Mouse (Mus musculus) CH12.LX (cell line): Measurements from ENCODE around the gene Defb25. TPM values are rescaled to one million over a fixed set of nuclear protein-coding genes. Genes with fewer than 3 reads are reported as not detected.

Source experiments
- DNase-seq: peaks from one replicate; pipeline ENCODE4 v3.0.0-alpha.2; 2013; ENCODE audit errors: extremely low read depth
- H3K27ac ChIP-seq: 2 replicates; pipeline ENCODE4 v1.5.1; 2012; ENCODE audit warnings: low read depth, mild to moderate bottlenecking, control low read depth, moderate library complexity; ENCODE audit not compliant: insufficient read depth
- H3K27me3 ChIP-seq: replicated peaks from 2 replicates; pipeline ENCODE3; 2012; ENCODE audit warnings: inconsistent platforms
- H3K36me3 ChIP-seq, 2 experiments: replicated peaks in 1 of 2; 2 replicates each; pipeline versions ENCODE3 to v1.6.1; 2012; ENCODE audit warnings: inconsistent platforms in 1 of 2, low read length in 1 of 2, mild to moderate bottlenecking in 1 of 2, mixed read lengths in 1 of 2, moderate library complexity in 1 of 2; ENCODE audit not compliant: control insufficient read depth in 1 of 2, insufficient read depth in 1 of 2
- H3K4me1 ChIP-seq, 2 experiments: 2 replicates each; pipeline ENCODE4 v1.6.1; 2012; ENCODE audit warnings: inconsistent platforms in 1 of 2, moderate library complexity in 1 of 2; ENCODE audit not compliant: insufficient read depth in 2 of 2, control insufficient read depth in 1 of 2
- H3K4me2 ChIP-seq: 2 replicates; pipeline ENCODE4 v1.6.1; 2012; ENCODE audit warnings: low read depth, mild to moderate bottlenecking, control low read depth; ENCODE audit not compliant: poor library complexity, insufficient read depth, severe bottlenecking
- H3K4me3 ChIP-seq, 3 experiments: fragments of 150-350 bp in 1 of 3; sonication (generic) in 1 of 3; replicated peaks in 1 of 3; 2 replicates each; pipeline versions ENCODE3 to v1.5.1; 2011 to 2012; ENCODE audit warnings: low read depth in 2 of 3, low read length in 2 of 3, mild to moderate bottlenecking in 2 of 3, moderate library complexity in 2 of 3, control low read depth in 1 of 3, improper control_type of control experiment in 1 of 3, inconsistent platforms in 1 of 3, mixed read lengths in 1 of 3; ENCODE audit not compliant: poor library complexity in 1 of 3
- H3K79me2 ChIP-seq: replicated peaks from 2 replicates; pipeline ENCODE4 v1.6.1; 2012; ENCODE audit warnings: mild to moderate bottlenecking, moderate library complexity; ENCODE audit not compliant: control insufficient read depth, poor library complexity, insufficient read depth, severe bottlenecking; ENCODE audit errors: extremely low read depth
- H3K9ac ChIP-seq: 2 replicates; pipeline ENCODE4 v1.6.1; 2012; ENCODE audit warnings: low read depth, mild to moderate bottlenecking, control low read depth, moderate library complexity; ENCODE audit not compliant: insufficient read depth
- H3K9me3 ChIP-seq: replicated peaks from 2 replicates; pipeline ENCODE3; 2012; ENCODE audit warnings: low read length, inconsistent platforms, mixed read lengths
- CHD1 ChIP-seq: IDR thresholded peaks from 2 replicates; pipeline ENCODE4 v1.6.1; 2012; ENCODE audit warnings: low read depth, low read length, improper control_type of control experiment, inconsistent platforms
- CHD2 ChIP-seq: IDR thresholded peaks from 2 replicates; pipeline ENCODE4 v1.6.1; 2011; ENCODE audit warnings: low read length, improper control_type of control experiment
- CTCF ChIP-seq, 2 experiments: IDR thresholded peaks in 1 of 2; conservative IDR thresholded peaks in 1 of 2; 2 replicates each; pipeline ENCODE4 v1.5.1; 2011 to 2012; ENCODE audit warnings: low read depth in 2 of 2, low read length in 2 of 2, improper control_type of control experiment in 1 of 2, inconsistent platforms in 1 of 2, mild to moderate bottlenecking in 1 of 2, moderate library complexity in 1 of 2
- ELF1 ChIP-seq: IDR thresholded peaks from 2 replicates; pipeline ENCODE4 v1.6.1; 2014; ENCODE audit warnings: low read depth, mild to moderate bottlenecking, inconsistent platforms, low read length, improper control_type of control experiment
- ETS1 ChIP-seq: conservative IDR thresholded peaks from 2 replicates; pipeline ENCODE4 v1.6.1; 2012; ENCODE audit warnings: low read depth, mild to moderate bottlenecking, inconsistent platforms, low read length, improper control_type of control experiment, moderate library complexity
- MAFK ChIP-seq: IDR thresholded peaks from 2 replicates; pipeline ENCODE4 v1.6.1; 2011; ENCODE audit warnings: low read length, improper control_type of control experiment; ENCODE audit not compliant: insufficient replicate concordance
- MEF2A ChIP-seq: IDR thresholded peaks from 2 replicates; pipeline ENCODE4 v1.6.1; 2014; ENCODE audit warnings: low read depth, mild to moderate bottlenecking, inconsistent platforms, low read length, improper control_type of control experiment, borderline replicate concordance
- MYC ChIP-seq: IDR thresholded peaks from 2 replicates; pipeline ENCODE4 v1.6.1; 2011; ENCODE audit warnings: low read depth, mild to moderate bottlenecking, improper control_type of control experiment, low read length
- NELFE ChIP-seq: IDR thresholded peaks from 2 replicates; pipeline ENCODE4 v1.6.1; 2011; ENCODE audit warnings: low read depth, low read length, improper control_type of control experiment
- POLR2AphosphoS2 ChIP-seq: IDR thresholded peaks from 2 replicates; pipeline ENCODE4 v1.6.1; 2011; ENCODE audit warnings: low read depth, low read length, improper control_type of control experiment
- RAD21 ChIP-seq: IDR thresholded peaks from 2 replicates; pipeline ENCODE4 v1.6.1; 2011; ENCODE audit warnings: low read depth, mild to moderate bottlenecking, low read length, improper control_type of control experiment, moderate library complexity
- RCOR1 ChIP-seq: conservative IDR thresholded peaks from 2 replicates; pipeline ENCODE4 v1.6.1; 2012; ENCODE audit warnings: low read depth, mild to moderate bottlenecking, inconsistent platforms, low read length, improper control_type of control experiment
- SMC3 ChIP-seq: IDR thresholded peaks from 2 replicates; pipeline ENCODE4 v1.6.1; 2011; ENCODE audit warnings: low read depth, low read length, improper control_type of control experiment
- TCF12 ChIP-seq: IDR thresholded peaks from 2 replicates; pipeline ENCODE4 v1.6.1; 2014; ENCODE audit warnings: low read depth, mild to moderate bottlenecking, inconsistent platforms, low read length, improper control_type of control experiment
- UBTF ChIP-seq: IDR thresholded peaks from 2 replicates; pipeline ENCODE4 v1.6.1; 2012; ENCODE audit warnings: low read depth, mild to moderate bottlenecking, inconsistent platforms, low read length, improper control_type of control experiment, moderate library complexity
- USF1 ChIP-seq: IDR thresholded peaks from 2 replicates; pipeline ENCODE4 v1.6.1; 2014; ENCODE audit warnings: low read depth, mild to moderate bottlenecking, inconsistent platforms, low read length, improper control_type of control experiment
- USF2 ChIP-seq: conservative IDR thresholded peaks from 2 replicates; pipeline ENCODE4 v1.6.1; 2011; ENCODE audit warnings: low read depth, low read length, improper control_type of control experiment
- ZKSCAN1 ChIP-seq: IDR thresholded peaks from 2 replicates; pipeline ENCODE4 v1.6.1; 2012; ENCODE audit warnings: low read depth, inconsistent platforms, low read length, improper control_type of control experiment, borderline replicate concordance
- dilution Hi-C: fragments of 300-500 bp; cut with MboI; formaldehyde crosslinking; loops from 2 replicates; pipeline ENCODE4 v1.14.3; 2020; ENCODE audit warnings: low sequenced_read_pairs; ENCODE audit not compliant: extremely low pct_unique_long_range_greater_than_20kb, extremely low pct_ligation_motif_present
- in situ Hi-C: fragments of 300-500 bp; cut with MboI; formaldehyde crosslinking; loops from 3 replicates; pipeline ENCODE4 v1.14.3; 2019; ENCODE audit warnings: low sequenced_read_pairs, low pct_ligation_motif_present, low pct_unique_long_range_greater_than_20kb, mixed read lengths
- polyA plus RNA-seq: library from polyadenylated mRNA; unstranded; fragments of >175 nt; gene quantifications from 2 replicates; pipeline ENCODE4 v1.2.1, GENCODE M21; 2012; ENCODE audit warnings: low read depth; ENCODE audit not compliant: insufficient read length
- total RNA-seq, 2 experiments: library from RNA; depleted of rRNA; stranded (reverse); fragments of 300-350 nt in 1 of 2; fragments of >200 nt in 1 of 2; gene quantifications; 2 replicates each; pipeline ENCODE4 v1.2.3; 2012 to 2014

Gene Defb25
- total and polyA plus RNA-seq, 3 experiments: 1.8 TPM; not detected in 2

DNA sequence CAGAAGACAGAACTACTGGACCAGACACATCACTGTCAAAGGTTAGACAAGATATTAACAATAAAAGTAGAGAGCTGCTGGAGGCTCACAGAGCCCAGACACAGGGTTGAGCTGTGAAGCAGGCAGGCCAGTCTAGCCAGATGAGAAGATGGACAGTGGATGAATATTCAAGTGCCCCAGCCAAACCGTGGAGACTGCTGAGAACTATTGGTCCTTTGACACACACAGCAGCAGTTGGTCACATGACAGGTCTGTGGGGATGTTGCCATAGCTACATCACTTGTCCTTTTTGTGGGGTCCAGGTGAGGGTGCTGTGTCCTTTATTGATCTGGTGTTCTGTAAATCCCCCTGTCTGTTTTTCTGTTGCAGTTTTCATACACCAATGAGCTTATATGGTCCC, 2.4 kb upstream of the Defb25 start:
- H3K27me3 ChIP-seq: no peaks in the 10 kb centered on the region
- in situ Hi-C loops: no loop called here

GRCm38 (mm10) chr2:152624566-152624965, 1.7 kb upstream of the Defb25 start:
- Histone ChIP-seq H3K27me3 (no peaks in the 10 kb centered on the region), H3K9ac (no peak overlapping the region), H3K4me2 (no peak overlapping the region), H3K79me2 (no peaks in the 10 kb centered on the region), H3K27ac (no peak overlapping the region), H3K4me1 (peaks cover 8 to 20% of the 10 kb centered on the region in 2 experiments), H3K9me3 (no peaks in the 10 kb centered on the region), H3K4me3 (no peak overlapping the region), H3K36me3 (no peaks in the 10 kb centered on the region)
- in situ Hi-C loops: no loop called here
- dilution Hi-C loops: no loop called here
- no peak for DNase-seq
- TF ChIP-seq NELFE (no peak), TCF12 (no peak), MEF2A (no peak), RAD21 (no peak), MYC (no peak)

More for the DNA sequence above, 2.4 kb upstream of the Defb25 start:
- Histone ChIP-seq H3K79me2 (no peaks in the 10 kb centered on the region), H3K4me2 (no peak overlapping the region), H3K9me3 (no peaks in the 10 kb centered on the region), H3K4me3 (no peak overlapping the region), H3K27ac (no peak overlapping the region), H3K4me1 (peaks cover 8 to 14% of the 10 kb centered on the region in 2 experiments), H3K9ac (no peak overlapping the region), H3K36me3 (no peaks in the 10 kb centered on the region)
- dilution Hi-C loops: no loop called here
- no peak for DNase-seq
- TF ChIP-seq ZKSCAN1 (no peak), USF2 (peak; percentile 42), POLR2AphosphoS2 (no peak), ETS1 (no peak), CHD2 (no peak), USF1 (peak; percentile 44; the same call in 1 of the 2 replicates), CTCF (conservative IDR thresholded peaks at IDR 0.05 in 1 of 2, IDR thresholded peaks at IDR 0.05 in 1 of 2; ENCODE audit: low read depth in 2 of 2, low read length in 2 of 2) (peak in 1 of 2 experiments; percentile 24; a peak in 1 of 4 replicates)

DNA sequence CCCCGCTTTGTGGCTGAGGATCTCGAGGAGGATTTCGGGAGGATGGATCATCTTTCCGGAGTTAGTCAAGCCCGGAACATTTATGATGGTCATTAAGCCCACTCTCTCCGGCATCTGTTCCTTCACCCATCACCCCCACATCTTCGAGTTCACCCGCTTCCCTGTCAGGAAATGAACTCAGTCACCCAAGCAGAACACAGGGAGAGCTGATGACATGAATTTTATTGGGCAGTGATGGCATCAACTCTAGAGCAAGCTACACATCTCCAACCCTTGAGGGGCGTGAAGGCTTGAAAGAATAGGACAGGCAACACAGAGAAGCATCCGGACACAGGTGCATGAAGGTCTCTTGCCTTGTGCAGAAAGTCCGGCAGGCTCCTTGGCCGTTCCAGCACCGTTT, 702 bp downstream of the Defb25 start:
- dilution Hi-C loops (no loop called here), in situ Hi-C loops (no loop called here)
- TF ChIP-seq UBTF (no peak), CHD1 (no peak), SMC3 (no peak), ELF1 (no peak), MAFK (no peak), RCOR1 (no peak)

More for the DNA sequence above, 702 bp downstream of the Defb25 start:
- Histone ChIP-seq H3K36me3 (no peaks in the 10 kb centered on the region), H3K4me1 (peaks cover 8 to 20% of the 10 kb centered on the region in 2 experiments), H3K27me3 (no peaks in the 10 kb centered on the region), H3K9ac (no peak overlapping the region), H3K79me2 (no peaks in the 10 kb centered on the region), H3K4me2 (no peak overlapping the region), H3K4me3 (no peak overlapping the region), H3K9me3 (no peaks in the 10 kb centered on the region), H3K27ac (no peak overlapping the region)
- DNase-seq: no peak
